Mouse (Mus musculus): ENCODE data around the gene Hopx.

The Hopx gene

DNA sequence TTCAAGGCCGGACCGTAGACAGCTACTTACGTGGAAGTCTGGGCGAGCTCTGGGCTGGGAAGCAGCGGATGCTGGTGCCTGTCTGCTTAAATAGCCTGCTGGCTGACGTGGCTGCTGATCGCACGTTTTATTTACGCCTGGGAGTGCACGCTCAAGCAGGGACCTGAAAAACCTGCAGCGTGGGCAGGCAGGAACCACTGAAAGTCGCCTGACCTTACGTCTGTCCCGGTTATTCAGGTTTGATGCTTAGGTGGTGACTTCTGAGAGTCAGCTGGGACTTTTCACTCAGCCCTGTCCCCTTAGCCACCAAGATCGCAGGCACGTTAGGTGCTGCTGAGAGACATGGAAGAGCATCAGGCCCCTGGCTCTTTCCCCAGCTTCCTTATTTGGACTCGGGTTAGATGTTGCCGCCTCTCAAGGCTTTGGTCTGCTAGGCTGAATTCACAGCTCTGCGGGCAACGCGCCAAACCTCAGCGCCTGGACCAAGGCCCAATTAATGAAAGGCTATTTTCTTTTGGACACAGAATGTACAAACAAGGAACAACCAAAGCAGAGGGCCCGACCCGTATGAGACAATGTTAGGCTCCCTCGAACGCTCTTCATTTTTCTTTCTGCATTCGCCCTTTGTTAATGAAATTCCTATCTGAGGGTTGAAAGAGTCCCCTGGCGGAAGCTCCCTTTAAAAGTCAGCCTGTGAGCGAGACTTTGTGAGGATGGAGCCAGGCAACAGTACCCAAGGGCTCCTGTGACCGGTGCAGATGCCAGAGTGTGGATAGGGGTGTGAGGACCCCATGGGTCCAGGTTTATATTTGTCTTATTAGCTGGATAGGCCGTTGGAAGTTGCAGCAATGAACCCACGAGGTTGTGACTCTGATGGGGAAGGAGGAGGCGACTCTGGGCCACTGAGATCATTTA is at the start of gene Hopx:
Hopx (minus strand) TSS at position 305 of the 915 bp plus-strand sequence.
- in situ Hi-C loops (cut with MseI, MboI): no loop called here

DNA sequence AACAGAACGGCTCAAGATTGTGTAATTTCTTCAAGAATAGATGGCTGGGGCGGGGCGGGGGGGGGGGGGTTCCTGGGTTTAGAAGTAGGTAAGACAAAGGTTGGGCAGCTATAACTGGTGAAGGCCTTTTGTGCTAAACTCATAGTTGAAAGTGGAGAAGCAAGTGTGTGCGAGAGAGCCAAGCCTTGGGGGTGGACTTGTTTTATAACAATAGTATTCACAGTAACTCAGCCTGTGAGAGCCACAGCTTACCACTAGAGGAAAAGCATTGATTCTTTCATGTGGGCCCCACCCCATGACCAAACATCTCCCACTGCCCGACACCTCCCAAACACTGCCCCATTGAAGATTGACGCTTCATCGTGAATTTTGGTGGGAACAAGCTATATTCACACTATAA is 48.7 kb upstream of the Hopx start:
- in situ Hi-C loops (cut with MseI, MboI): no loop called here

DNA sequence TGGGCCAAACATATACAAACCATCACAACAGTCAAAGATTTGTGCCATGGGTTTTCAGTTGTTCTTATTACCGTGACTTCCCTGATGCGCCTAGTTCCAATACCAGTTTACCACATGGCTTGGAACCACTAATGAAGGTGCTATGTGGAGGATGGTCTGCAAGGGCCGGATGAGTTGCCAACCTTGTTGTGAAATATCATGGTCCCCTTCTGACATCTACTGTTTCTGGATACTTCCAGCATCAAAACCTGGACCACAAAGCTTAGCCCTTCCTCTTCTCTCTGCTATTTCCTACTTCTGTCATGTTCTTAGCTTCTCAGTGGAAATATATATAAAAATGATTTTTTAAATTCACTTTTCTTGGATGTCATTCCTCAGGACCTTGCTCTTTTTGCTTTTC is 47.6 kb upstream of the Hopx start:
- in situ Hi-C loops (cut with MseI, MboI): no loop called here

DNA sequence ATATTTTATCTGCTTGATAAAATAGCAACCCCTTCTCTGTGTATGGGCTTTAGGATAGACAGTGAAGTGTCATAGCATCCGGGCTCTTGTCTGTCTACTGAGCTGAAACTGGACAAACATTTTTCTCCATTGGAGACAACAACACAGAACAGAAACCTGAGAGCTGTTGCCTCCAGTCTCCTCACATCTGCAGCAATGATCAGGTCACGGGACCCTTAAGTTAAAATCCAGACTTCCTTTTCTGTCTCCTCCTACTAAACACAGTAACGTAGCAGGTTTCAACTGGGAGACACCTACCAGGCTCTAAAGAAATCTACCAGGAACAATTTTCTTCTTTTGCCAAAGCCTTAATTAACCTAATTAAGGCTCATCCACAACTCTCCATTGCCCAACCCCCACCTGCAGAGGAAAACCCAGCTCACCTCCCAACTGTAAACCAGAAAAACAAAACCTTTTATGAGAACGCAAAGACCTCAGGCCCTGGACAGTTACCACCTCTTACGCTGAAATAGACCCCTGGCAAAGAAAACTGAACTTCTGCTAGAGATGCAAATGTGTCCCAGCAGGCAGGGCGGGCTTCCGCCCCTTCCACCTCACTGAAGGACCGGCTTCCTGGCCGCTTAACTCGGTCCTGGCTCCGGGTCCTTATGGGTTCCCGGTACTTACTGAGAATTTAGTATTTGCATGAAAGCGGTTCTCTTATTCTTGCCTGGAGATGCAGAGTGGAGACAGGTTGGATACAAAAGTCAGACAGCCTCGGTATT is 43.0 kb upstream of the Hopx start:
- in situ Hi-C loops (cut with MseI, MboI): no loop called here

DNA sequence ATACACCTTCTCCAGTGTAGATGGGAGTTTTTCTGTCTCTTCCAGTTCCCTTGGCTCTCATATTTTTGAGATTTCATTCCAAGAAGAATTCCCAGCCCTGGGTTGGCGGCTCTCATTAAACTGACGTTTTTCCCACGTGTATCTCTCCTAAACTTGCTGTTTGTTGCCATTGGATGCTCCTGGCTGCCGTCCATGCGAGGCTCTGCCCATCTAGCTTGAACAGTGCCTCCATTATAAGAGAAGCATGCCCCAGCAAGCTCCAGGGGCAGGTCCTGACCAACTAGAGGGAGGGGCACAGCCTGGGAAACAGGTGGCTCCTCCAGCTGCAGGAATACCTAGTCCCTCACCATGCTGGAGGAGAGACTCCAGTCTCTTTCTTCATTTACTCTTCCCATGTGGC is 42.0 kb upstream of the Hopx start:
- in situ Hi-C loops (cut with MseI, MboI): no loop called here

DNA sequence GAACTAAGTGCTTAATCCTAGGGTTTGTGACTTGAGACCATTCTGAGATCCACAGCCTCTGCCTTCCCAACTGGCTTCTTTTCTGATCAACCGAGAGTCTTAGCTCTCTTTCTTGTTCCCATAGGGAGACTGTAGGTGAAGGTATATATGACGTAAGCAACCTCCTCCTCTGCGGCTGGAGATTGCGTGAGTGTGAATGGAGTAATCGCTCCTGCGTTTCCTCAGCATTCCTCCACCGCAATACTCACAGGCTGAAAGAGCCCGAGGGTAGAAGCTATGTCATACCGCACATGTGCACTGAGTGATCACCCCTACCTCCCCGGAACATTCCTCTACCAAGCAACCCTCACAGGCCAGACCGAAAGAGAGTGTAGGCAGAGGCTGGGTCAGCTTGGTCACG is 40.6 kb upstream of the Hopx start:
- in situ Hi-C loops (cut with MseI, MboI): no loop called here

DNA sequence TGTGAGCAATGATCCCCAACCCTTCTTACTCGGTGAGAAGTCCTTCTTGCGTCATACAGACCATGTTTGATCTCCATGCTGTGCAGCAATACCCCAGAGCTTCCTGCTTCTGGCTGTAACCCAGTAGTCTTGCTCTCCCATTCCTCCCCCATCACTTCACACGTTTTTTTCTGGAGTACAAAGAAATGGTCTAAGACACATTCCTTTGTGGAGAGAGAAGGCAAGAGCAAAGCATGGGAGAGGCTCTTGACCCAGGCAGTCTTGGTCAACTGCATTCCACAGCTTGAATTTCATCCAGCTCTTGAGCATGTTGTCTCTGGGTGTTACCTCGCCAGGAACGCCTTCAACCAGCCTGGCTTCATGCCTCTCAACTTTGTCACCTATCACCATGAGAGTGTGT is 39.9 kb upstream of the Hopx start:
- in situ Hi-C loops (cut with MseI, MboI): no loop called here

DNA sequence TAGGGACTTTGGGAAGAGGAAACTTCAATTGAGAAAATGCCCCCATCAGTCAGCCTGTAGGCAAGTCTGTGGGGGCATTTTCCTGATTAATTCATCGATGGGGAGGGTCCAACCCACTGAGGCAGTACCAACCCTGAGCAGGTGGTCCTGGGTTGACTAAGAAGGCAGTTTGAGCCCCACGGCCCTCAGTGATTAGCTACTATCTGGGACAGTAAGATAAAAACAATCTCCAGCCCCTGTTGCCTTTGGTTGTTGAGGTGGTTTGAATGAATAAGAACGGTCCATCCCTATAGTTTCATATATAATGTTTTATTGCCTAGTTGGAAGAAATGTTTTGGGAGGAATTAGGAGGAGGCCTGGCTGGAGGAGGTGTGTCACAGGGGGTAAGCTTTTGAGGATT is 36.8 kb upstream of the Hopx start:
- in situ Hi-C loops (cut with MseI, MboI): no loop called here

DNA sequence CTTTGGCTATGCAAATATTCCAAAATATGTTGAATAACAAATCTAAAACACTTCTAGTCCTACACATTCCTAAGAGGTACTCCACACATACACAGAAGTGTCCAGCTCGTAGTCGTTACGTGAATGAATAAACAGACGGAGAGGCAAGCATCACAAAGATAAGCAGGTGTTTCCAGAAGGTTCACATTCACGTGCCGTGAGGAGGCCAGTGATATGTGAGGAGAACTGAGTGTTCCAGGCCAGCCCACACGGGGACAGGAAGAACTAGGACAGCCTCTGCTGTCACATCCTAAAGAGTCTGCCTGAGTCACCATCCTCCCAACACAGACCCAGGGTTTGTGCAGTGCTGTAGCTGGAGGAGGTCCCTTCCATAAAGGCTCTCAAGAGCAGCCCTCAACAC is 36.2 kb upstream of the Hopx start:
- in situ Hi-C loops (cut with MseI, MboI): no loop called here

DNA sequence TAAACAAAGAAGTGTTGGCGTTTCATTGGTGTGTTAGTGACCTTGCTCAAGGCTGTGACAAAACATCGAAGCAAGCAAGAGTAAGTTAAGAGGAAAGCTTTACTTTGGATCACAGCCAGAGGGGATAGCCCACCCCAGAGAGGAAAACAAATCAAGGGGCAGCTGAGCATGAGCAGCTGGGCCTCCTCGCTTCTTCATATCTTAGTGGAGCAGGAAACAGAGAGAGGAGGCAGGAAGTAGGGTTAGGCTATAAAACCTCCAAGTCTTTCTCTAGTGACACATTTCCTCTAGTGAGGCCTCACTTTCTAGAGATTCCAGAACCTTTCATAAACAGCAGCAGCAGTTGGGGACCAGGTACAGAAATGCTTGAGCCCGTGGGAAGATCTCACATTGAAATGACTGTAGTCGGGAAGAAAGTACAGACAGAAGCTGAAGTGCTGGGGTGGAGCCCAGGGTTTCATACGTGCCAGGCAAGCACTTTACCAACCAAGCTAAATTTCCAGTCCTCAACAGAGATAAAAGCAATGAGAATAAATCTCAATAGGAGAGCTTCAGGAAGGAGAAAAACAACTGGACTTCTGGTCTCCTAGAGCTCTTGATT is 33.2 kb upstream of the Hopx start:
- in situ Hi-C loops (cut with MseI, MboI): no loop called here

DNA sequence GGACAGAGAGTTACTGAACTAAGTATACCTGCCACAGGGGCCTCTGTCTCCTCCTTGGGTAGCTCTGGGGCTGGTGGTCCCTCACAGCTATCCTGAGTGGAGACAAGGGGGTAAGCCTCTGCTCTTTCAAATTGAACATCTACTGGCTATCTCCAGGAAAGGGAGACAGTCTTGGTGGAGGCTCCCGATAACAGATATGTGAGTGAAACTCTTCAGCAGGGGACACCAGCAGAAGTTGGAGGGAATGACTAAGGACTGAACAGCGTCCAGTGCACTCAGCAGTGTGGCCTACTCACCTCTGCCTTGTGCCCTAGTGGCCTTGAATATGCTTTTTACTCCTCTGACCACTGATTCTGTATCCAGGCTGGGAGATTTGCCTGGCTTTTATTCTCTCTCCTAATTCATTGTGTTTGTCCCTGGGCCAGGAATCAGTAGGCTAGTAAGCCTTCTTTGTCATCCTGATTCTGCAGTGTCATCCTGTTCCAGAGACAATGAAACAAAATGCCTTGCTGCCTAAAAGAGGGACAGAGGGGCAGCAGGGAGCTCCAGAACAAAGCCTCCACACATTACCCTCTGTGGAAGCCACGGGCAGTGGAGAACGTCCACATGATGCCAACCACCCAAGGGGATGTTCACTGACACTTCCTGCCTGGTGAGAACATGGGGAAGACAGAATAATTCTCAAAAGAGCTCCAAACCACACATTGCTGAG is 31.7 kb upstream of the Hopx start:
- in situ Hi-C loops (cut with MseI, MboI): no loop called here

DNA sequence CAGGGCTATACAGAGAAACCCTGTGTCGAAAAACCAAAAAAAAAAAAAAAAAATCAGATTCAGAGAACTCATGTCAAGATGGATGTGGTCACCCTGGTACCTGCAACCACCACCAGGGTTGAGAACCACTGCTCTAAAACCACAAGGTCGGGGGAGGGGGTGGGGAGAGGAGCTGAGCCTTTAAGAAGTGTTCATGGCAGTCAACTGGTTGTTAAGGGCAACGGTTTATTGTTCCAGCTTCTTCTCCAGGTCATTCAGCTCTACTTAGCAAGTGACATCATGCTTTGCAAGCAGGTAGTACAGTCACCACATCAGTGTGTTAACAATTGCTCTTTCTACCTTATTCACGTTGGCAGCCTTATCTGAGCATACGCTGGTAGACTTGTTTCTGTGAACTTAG is 29.7 kb upstream of the Hopx start:
- in situ Hi-C loops (cut with MseI, MboI): no loop called here

DNA sequence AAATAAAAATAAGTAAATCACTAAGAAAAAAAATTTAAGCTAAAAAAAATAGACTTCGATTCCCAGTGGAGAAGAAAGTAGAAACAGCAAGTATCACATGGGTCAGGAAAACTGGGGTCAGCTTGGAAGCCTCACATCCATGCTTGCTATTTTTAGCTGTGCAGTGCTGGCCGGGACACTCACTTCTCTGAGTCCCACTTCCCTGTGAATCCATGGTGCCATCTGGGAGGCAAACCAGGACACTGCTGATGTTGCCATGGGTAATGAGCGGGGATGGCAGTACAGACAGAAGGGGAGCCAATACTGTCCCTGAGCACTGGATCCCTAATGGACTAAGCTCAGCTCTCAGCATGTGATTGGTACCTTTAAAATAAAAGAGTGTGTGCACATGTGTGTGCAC is 28.2 kb upstream of the Hopx start:
- in situ Hi-C loops (cut with MseI, MboI): no loop called here

DNA sequence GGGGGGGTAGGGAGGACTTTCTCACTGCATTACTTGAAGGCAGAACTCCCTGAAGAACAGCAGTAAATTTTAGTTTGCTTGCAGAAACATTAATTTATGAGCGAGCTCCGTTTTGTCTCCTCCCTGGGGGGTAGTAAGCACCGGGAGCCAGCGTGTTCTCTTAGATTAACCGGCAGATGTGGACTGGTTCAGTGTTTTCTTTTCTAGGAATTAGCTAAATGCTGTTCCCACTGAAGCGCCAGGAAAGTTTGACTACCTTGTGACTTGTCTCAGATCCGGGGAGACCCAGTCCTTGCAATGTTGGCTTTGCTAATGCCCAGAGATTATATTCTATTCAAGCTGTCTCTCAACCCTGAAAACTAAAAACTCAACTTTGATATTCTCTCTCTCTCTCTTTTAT is 26.4 kb upstream of the Hopx start:
- in situ Hi-C loops (cut with MseI, MboI): no loop called here

DNA sequence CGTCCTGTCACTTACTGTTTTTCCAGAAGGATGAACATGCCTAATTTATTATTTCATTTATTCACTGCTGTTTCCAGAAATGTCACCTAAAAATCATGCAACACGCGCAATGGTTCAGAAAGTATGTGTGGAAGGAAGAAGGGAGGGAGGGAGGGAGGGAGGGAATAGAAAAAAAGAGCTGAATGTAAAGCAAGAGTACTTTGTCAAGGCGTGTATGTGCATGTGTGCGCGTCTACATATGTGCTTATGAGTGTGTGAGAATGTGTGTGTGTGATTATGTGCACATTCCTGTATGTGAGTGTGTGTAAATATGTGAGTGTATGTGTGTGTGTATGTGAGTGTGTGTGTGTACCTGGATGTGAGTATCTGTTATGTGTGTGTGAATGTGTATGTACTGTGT is 25.9 kb upstream of the Hopx start:
- in situ Hi-C loops (cut with MseI, MboI): no loop called here

DNA sequence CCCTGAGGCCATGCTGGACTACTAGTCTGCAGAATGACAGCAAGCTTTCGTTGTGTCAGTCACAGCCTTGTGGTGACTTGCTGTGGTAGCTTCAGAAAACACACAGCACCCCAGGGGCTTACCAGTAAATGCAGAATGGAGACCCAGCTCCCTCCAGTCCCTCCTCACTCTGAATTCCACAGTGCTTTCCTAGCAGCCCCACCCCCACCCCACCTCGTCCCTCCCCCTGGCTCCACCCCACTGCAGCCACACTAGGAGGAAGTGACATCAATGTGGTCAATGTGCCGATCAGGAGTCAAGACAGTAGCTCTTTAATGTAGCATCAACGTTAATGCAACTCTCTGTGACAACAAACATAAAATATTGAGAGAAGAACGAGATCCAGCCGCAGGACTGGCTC is 25.2 kb upstream of the Hopx start:
- in situ Hi-C loops (cut with MseI, MboI): no loop called here

DNA sequence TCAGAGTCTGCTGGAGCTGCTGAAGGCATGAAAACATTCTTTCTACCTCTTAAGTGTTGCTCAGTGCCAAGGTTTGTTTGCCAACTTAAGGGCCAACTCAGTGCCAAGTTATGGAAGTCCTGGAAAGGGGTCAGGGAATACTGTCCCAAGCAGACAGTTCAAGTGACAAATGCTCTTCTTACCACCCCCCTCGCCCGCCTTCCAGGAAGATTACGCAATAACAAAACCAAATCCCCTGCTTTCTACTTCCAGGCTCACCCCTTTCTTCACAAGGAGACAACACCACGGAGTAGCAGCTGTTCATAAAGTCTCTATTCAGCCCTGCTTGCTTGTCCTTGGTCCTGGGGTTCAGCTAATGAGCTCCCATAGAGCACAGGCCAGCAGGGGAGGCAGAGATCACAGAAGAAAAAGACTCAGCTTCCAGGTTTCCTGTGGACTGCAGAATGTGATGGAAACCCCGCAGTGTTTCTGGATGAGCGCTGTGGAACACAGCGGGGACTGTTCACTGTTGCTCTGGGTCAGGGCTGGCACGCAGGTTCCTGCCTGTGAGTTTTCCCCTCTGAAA is 22.9 kb upstream of the Hopx start:
- in situ Hi-C loops (cut with MseI, MboI): no loop called here

DNA sequence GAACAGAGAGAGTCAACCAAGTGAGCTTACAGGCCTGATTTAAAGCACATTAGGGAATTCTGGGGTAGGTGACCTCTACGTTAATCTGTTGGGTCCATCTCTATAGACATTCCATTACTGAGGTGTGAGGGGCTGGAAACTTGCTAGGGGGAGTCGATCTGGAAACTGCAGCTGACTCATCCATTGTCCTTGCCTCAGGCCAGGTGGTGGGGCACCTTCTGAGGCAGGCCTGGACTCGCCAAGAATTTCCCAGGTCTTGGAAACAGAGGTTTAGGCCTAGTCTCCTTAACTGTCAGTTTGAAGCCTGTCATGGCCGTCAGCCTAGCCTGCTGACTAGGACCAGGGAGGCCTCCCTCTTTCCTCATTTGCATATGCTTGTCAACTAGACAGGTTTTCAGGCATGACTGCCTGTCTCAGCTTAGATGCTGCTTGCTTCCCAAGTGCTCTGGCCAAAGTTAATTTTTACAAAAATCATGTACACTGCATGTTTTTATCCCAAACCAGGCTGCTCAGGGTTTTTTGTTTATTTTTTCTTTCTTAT is 21.8 kb upstream of the Hopx start:
- in situ Hi-C loops (cut with MseI, MboI): no loop called here

DNA sequence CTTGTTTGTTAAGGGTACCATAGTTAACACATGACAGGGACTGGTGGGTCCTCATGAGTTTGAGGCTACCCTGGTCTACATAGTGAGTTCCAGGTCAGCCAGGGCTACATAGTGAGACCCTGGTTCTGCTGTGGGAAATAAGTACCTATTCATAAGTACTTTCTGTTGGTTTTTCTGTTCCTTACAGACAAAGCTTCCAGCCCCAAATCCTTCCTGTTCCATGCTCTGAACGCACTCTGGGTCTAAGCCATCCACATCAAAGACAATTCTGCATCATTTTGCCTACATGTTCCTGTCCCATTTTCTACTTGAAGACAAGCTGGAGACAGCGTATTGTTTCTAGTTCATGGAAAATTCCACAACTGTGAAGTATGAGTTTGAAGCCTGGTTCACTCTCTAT is 20.0 kb upstream of the Hopx start:
- in situ Hi-C loops (cut with MseI, MboI): no loop called here

DNA sequence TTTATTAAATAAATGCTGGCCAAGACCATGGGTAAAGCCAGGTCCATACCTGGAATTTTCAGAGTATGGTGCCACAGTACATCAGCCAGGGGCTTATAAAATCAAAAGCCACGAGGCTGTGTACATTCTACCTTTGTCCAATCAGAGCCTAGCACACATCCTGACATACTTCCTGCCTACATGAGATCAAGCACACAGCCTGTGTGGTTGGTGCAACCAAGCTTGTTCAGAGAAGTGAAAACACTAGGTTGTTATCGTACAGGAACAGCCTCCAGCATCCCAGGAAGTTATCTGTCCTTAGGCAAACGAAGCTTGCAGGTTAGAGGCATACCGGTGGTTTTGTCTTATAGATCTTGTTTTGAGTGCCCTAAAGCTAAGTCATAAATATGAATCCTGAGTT is 19.5 kb upstream of the Hopx start:
- in situ Hi-C loops (cut with MseI, MboI): no loop called here

DNA sequence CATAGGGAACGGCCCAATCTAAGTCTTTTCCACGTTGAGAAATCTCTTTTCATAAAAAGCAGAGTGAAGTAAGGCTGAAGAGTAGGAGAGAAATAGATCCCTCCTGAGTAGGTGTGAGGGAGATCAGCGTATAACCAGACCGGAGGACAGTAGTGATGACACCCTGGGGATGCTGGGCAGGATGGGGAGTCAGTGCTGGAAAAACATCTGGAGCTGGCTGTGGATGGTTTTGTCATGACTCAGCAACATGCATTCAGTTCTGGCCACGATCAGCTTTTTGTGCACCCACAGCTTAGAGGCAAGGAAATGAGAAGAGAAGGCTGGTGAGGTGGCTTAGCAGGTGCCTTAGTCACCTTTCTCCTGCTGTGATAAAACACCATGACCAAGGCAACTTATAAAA is 19.0 kb upstream of the Hopx start:
- in situ Hi-C loops (cut with MseI, MboI): no loop called here

All from mouse trophoblast stem cell (cell line).